Mouse (Mus musculus) liver, postnatal 0 days (tissue): ENCODE data around the gene Fgf11. TPM values are rescaled to one million over a fixed set of nuclear protein-coding genes. Genes with fewer than 3 reads are reported as not detected.

Experiments used
- ATAC-seq: fragments of 200-750 bp; cut with Nextera tagmentation; 2 replicates; pipeline ENCODE4 v1.8.0; 2017; ENCODE audit warnings: mild to moderate bottlenecking, moderate library complexity
- DNase-seq: peaks from one replicate; pipeline ENCODE4 v3.0.0-alpha.2; 2016
- H3K27ac ChIP-seq: fragments of 300-500 bp; sonication (generic); 2 replicates; pipeline ENCODE4 v1.5.1; 2014; ENCODE audit warnings: antibody characterized with exemption, moderate library complexity, mild to moderate bottlenecking, low read depth
- H3K27me3 ChIP-seq: fragments of 300-500 bp; sonication (generic); 2 replicates; pipeline ENCODE4 v1.6.1; 2014; ENCODE audit warnings: low read length, control low read depth, mixed read lengths; ENCODE audit not compliant: insufficient read depth
- H3K36me3 ChIP-seq: fragments of 300-500 bp; sonication (generic); replicated peaks from 2 replicates; pipeline ENCODE4 v1.6.1; 2014; ENCODE audit warnings: mild to moderate bottlenecking, control low read depth, low read length, moderate library complexity, mixed read lengths; ENCODE audit not compliant: insufficient read depth
- H3K4me1 ChIP-seq: fragments of 300-500 bp; sonication (generic); 2 replicates; pipeline ENCODE4 v1.6.1; 2014; ENCODE audit warnings: antibody characterized with exemption, mild to moderate bottlenecking, control low read depth; ENCODE audit not compliant: insufficient read depth
- H3K4me2 ChIP-seq: fragments of 300-500 bp; sonication (generic); 2 replicates; pipeline ENCODE4 v1.6.1; 2014; ENCODE audit warnings: low read depth, mild to moderate bottlenecking, low read length, moderate library complexity, mixed read lengths
- H3K4me3 ChIP-seq: fragments of 300-500 bp; sonication (generic); 2 replicates; pipeline ENCODE4 v1.5.1; 2014; ENCODE audit warnings: low read depth, low read length
- H3K9ac ChIP-seq: fragments of 300-500 bp; sonication (generic); replicated peaks from 2 replicates; pipeline ENCODE4 v1.6.1; 2014; ENCODE audit warnings: mild to moderate bottlenecking, moderate library complexity
- H3K9me3 ChIP-seq: fragments of 300-500 bp; sonication (generic); 2 replicates; pipeline ENCODE4 v1.6.1; 2016; ENCODE audit warnings: mild to moderate bottlenecking, control low read depth, low read length, mixed read lengths
- CTCF ChIP-seq: sonication (generic); IDR thresholded peaks from 2 replicates; pipeline ENCODE4 v1.5.1; 2016; ENCODE audit warnings: antibody characterized with exemption, low read depth
- EP300 ChIP-seq: IDR thresholded peaks from 2 replicates; pipeline ENCODE4 v1.6.1; 2016; ENCODE audit warnings: antibody characterized with exemption, low read depth, mild to moderate bottlenecking
- WGBS: fragments of 180-500 bp; shearing (Covaris S2); extraction: QIAGEN DNeasy Blood & Tissue Kit; methylation state at CpG from one replicate; pipeline ENCODE4 v1.1.7; 2014; ENCODE audit not compliant: insufficient replicate concordance; 5-methylcytosine and 5-hydroxymethylcytosine counted together
- polyA plus RNA-seq: library from polyadenylated mRNA; unstranded; fragments of >200 nt; fragmentation: Nextera tagmentation; extraction: Ambion mirVana; gene quantifications from 2 replicates; pipeline ENCODE4 v1.2.1, GENCODE M21; 2015

Fgf11 gene
- polyA plus RNA-seq, 1 experiment from 2014 or later, result 0.04 TPM

DNA sequence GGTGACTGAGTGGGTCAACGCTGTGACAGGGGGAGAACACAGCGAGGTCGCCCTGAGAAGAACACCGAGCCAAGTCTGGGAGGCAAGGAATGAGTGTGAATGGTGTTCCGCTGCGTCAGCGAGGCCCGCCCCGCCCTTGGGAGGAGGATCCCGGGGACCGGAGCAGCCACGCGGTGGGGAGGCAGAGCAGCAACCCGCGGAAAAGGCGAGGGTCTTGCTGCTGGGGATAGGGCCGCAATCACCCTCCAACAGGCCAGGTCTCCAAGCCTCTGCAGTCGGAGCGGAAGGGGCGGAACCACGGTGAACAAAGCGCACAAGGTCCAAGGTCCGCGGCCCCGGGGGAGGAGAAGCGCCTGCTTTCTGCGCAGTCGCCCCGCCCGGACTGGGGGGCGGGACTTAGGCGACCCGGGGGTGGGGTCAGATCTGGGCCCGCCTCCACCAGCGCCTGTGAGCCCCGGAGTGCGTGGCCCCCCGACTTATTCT is 44.6 kb upstream of the Fgf11 start, which contains the start of gene Plscr3:
Plscr3 (plus strand) TSS at position 179 of the 483 bp plus-strand sequence.
- H3K4me2 ChIP-seq, result peak within 1 kb of the TSS; percentile 92
- H3K27ac ChIP-seq, result peak within 1 kb of the TSS; percentile 97
- under 1% methylated on average over 38 of the region's 38 CpGs for WGBS
- H3K27me3 ChIP-seq, result no peaks in the 10 kb centered on the region
- peaks cover 25% of the 10 kb centered on the region for H3K36me3 ChIP-seq
- TF ChIP-seq EP300 (0 out of 2 replicates have a peak, but pooled peaks have one; percentile 45), CTCF (no peak)
- peak within 1 kb of the TSS; percentile 92 for H3K9ac ChIP-seq
- H3K4me1 ChIP-seq, result peaks cover 51% of the 10 kb centered on the region
- H3K9me3 ChIP-seq, result no peaks in the 10 kb centered on the region
- H3K4me3 ChIP-seq, result peak within 1 kb of the TSS; percentile 89
- DNase-seq (peak; percentile 95), ATAC-seq (peak; percentile 92)

DNA sequence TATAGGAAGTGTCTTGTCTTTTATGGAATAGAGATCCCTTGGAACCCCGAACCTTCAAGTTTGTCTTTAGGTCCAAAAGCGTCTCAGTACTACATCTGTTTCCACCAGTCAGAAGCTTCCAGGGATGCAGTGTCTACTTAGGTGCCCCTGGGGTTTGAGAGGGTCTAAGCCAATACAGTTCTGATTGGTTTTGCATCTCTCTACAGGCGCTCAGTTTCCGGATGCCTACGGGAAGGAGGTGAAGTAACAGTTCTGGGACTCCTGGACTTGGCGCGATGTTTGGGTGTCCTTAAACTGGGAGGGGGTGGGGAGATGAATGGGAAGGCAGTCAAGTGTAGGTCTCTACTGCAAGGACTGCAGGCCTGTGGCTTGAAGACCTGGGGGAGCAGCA is 37.1 kb upstream of the Fgf11 start:
- ATAC-seq (0 out of 2 replicates have a peak, but pooled peaks have one; percentile 4), DNase-seq (no peak)
- H3K9ac ChIP-seq, result peak overlapping the region; percentile 79

DNA sequence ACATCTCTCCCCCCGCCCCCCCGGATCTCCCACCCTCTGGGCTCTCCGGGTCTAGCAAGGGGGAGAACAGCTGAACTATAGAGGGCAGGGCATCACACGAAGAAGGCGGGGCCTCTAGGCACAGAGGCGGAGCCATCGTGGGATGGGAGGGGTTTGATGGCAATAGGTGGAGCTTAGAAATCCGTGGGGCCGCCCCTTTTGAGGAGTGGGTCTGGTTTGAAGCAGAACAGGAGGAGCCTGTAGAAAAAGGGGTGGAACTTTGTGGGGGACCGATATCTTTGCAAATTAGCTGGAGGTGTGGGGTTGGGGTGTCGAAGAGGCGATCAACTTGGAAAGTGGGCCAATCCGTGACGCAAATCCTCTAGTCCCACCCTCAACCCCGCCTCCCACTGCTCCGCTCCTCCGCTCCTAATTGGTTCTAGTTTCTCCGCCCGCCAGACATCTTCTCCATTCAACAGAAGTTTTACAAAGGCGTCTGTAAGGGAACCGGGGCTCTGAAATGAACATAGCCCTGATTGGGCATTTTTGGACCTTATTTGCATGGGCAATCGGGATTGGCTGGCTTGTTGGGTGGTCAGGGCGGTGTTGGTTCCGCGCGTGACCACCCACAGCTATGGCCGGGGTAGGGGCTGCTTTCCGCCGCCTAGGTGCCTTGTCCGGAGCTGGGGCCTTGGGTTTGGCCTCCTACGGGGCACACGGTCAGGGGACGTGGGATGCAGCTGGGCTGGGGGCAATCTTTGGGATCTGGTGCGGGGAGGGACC is 36.5 kb upstream of the Fgf11 start, which contains the start of gene Tmem256:
Tmem256 (plus strand) TSS at position 563 of the 762 bp plus-strand sequence.
- Histone ChIP-seq H3K4me3 (peak within 1 kb of the TSS; percentile 71), H3K9me3 (no peaks in the 10 kb centered on the region), H3K27me3 (peaks cover 39% of the 10 kb centered on the region), H3K4me1 (peaks cover 51% of the 10 kb centered on the region), H3K4me2 (peak within 1 kb of the TSS; percentile 99), H3K27ac (peak within 1 kb of the TSS; percentile 93), H3K36me3 (0 out of 2 replicates have a peak, but pooled peaks cover 2% of the 10 kb centered on the region), H3K9ac (peak within 1 kb of the TSS; percentile 79)
- under 1% methylated on average over 34 of the region's 34 CpGs for WGBS
- peak; percentile 92 for ATAC-seq
- peak; percentile 74; the same call in 1 of the 2 replicates for TF ChIP-seq EP300
- no peak for TF ChIP-seq CTCF
- peak; percentile 95 for DNase-seq

More for the DNA sequence above, 37.1 kb upstream of the Fgf11 start:
- Histone ChIP-seq H3K27me3 (peaks cover 34% of the 10 kb centered on the region), H3K4me3 (peak overlapping the region; percentile 71), H3K27ac (peak overlapping the region; percentile 93), H3K36me3 (0 out of 2 replicates have a peak, but pooled peaks cover 2% of the 10 kb centered on the region), H3K9me3 (no peaks in the 10 kb centered on the region), H3K4me2 (peak overlapping the region; percentile 99), H3K4me1 (peaks cover 49% of the 10 kb centered on the region)
- TF ChIP-seq CTCF, result no peak
- no peak for TF ChIP-seq EP300
- under 1% methylated on average over 7 of the region's 7 CpGs for WGBS

DNA sequence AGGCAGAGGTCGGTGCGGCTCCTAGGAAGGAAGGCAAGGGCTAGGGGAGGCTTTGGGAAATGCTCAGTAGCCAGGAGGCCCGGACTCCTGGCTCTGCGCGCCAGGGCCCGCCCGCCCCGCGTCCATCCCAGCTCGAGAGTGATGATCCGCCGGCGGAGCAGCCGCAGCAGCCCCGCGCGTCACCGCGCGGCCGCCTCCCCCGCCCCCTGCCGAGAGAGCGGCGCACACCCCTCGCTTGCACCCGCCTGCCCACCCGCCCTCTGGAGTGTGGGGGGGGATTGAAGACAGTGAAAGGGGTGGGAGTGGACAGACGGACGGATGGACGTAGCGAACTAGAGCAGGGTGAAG is 35.9 kb upstream of the Fgf11 start, which contains the start of gene Nlgn2:
Nlgn2 (minus strand) TSS at position 181 of the 348 bp plus-strand sequence.
- DNase-seq, result no peak
- H3K27me3 ChIP-seq, result peaks cover 39% of the 10 kb centered on the region
- peaks cover 46% of the 10 kb centered on the region for H3K4me1 ChIP-seq

DNA sequence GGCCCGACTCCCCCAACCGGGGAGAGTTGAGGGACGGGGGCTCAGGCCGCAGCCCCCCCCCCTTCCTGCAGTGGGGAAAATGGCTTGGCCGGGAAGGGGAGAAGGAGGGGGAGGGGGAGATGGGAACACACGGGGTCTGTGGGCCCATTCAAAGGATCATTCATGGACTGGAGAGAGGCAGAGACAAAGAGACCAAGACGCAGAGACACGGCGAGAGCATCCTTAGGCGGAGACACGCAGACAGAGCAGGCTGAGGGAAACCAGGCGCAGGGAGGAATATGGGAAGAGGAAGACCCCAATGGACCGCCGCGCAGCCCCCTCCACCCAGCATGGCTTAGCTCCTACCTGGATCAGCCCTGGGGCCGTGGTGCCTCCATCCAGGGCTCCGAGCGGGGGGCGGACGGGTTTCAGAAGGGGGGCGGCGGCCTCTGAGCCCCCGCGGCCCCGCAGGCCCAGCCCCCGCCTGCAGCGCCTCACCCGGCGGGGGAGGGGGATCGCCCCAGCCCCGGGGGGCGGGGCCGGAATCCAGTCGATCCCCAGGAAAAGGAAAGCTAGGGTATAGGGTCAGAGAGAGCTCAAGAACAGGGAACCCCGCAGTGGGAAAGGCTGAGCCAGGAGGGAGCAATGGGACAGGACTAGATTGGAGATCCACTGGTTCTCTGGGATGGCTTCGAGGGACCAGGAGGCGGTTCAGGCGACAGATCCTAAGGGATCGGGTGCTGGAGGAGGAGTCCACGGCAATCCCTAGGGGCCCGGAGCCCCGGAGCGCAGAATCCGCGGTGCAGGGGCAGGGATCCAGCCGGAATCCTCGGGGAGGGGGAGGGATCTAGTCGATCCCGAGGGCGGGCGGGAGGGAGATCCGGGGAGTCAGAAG is 35.3 kb upstream of the Fgf11 start:
- peak overlapping the region; percentile 66 for H3K9ac ChIP-seq
- H3K27me3 ChIP-seq, result peaks cover 39% of the 10 kb centered on the region
- DNase-seq (no peak), ATAC-seq (no peak)
- peak overlapping the region; percentile 71 for H3K4me3 ChIP-seq
- H3K4me1 ChIP-seq, result peaks cover 46% of the 10 kb centered on the region
- H3K4me2 ChIP-seq, result peak overlapping the region; percentile 99
- no peaks in the 10 kb centered on the region for H3K9me3 ChIP-seq
- WGBS, result 3% methylated on average over 38 of the region's 52 CpGs
- TF ChIP-seq CTCF (no peak), EP300 (no peak)
- H3K36me3 ChIP-seq, result 0 out of 2 replicates have a peak, but pooled peaks cover 4% of the 10 kb centered on the region
- H3K27ac ChIP-seq, result 0 out of 2 replicates have a peak overlapping the region, but pooled peaks have one; percentile 12

More for the DNA sequence above, 35.9 kb upstream of the Fgf11 start, which contains the start of gene Nlgn2:
- TF ChIP-seq EP300 (no peak), CTCF (peak; percentile 22; the same call in 1 of the 2 replicates)
- peak within 1 kb of the TSS; percentile 71 for H3K4me3 ChIP-seq
- H3K9ac ChIP-seq, result peak within 1 kb of the TSS; percentile 79
- WGBS, result 0% methylated on average over 12 of the region's 32 CpGs
- no peaks in the 10 kb centered on the region for H3K9me3 ChIP-seq
- peak within 1 kb of the TSS; percentile 99 for H3K4me2 ChIP-seq
- H3K27ac ChIP-seq, result peak within 1 kb of the TSS; percentile 93
- ATAC-seq, result peak; percentile 27
- 0 out of 2 replicates have a peak, but pooled peaks cover 4% of the 10 kb centered on the region for H3K36me3 ChIP-seq
